Mouse (Mus musculus) MEL (cell line): ENCODE results near the gene Nkpd1. TPM values are rescaled to one million over a fixed set of nuclear protein-coding genes. Genes with fewer than 3 reads are reported as not detected.

Experiments
- DNase-seq: peaks from one replicate; pipeline ENCODE4 v3.0.0; 2011; ENCODE audit warnings: low read depth, low spot score
- H3K27ac ChIP-seq: 2 replicates; pipeline ENCODE4 v1.5.1; 2012; ENCODE audit warnings: low read depth, mild to moderate bottlenecking, control low read depth, low read length, moderate library complexity; ENCODE audit not compliant: control insufficient read depth
- H3K27me3 ChIP-seq, 2 experiments: fragments of 150-350 bp in 1 of 2; sonication (generic) in 1 of 2; 2 replicates each; pipeline ENCODE4 v1.6.1; 2012; ENCODE audit warnings: low read length in 2 of 2, mild to moderate bottlenecking in 2 of 2, improper control_type of control experiment in 1 of 2, moderate library complexity in 1 of 2; ENCODE audit not compliant: insufficient read depth in 2 of 2, control insufficient read depth in 1 of 2
- H3K36me3 ChIP-seq, 2 experiments: 2 replicates each; pipeline ENCODE4 v1.6.1; 2012 to 2014; ENCODE audit warnings: low read length in 2 of 2, improper control_type of control experiment in 1 of 2, inconsistent platforms in 1 of 2, mild to moderate bottlenecking in 1 of 2; ENCODE audit not compliant: insufficient read depth in 2 of 2, control insufficient read depth in 1 of 2
- H3K4me1 ChIP-seq, 2 experiments: fragments of 150-350 bp in 1 of 2; sonication (generic) in 1 of 2; 2 replicates each; pipeline ENCODE4 v1.6.1; 2012; ENCODE audit warnings: low read length in 2 of 2, improper control_type of control experiment in 1 of 2, mild to moderate bottlenecking in 1 of 2; ENCODE audit not compliant: insufficient read depth in 2 of 2, control insufficient read depth in 1 of 2
- H3K4me3 ChIP-seq, 2 experiments: fragments of 150-350 bp in 1 of 2; sonication (generic) in 1 of 2; 2 replicates each; pipeline ENCODE4 v1.5.1; 2012; ENCODE audit warnings: low read depth in 2 of 2, low read length in 2 of 2, mild to moderate bottlenecking in 2 of 2, moderate library complexity in 2 of 2, control low read depth in 1 of 2, improper control_type of control experiment in 1 of 2; ENCODE audit not compliant: control insufficient read depth in 1 of 2, insufficient read depth in 1 of 2
- H3K79me2 ChIP-seq: 2 replicates; pipeline ENCODE4 v1.6.1; 2012; ENCODE audit warnings: mild to moderate bottlenecking, low read length, moderate library complexity; ENCODE audit not compliant: control insufficient read depth, poor library complexity, insufficient read depth
- H3K9ac ChIP-seq: 2 replicates; pipeline ENCODE4 v1.6.1; 2012; ENCODE audit warnings: low read depth, mild to moderate bottlenecking, control low read depth, low read length, moderate library complexity; ENCODE audit not compliant: control insufficient read depth, poor library complexity, severe bottlenecking
- H3K9me3 ChIP-seq: fragments of 150-350 bp; sonication (generic); replicated peaks from 2 replicates; pipeline ENCODE4 v1.6.1; 2012; ENCODE audit warnings: mild to moderate bottlenecking, low read length, improper control_type of control experiment, moderate library complexity; ENCODE audit not compliant: insufficient read depth
- BHLHE40 ChIP-seq: IDR thresholded peaks from 2 replicates; pipeline ENCODE4 v1.6.1; 2012; ENCODE audit warnings: low read depth, mild to moderate bottlenecking, inconsistent platforms, low read length, improper control_type of control experiment, borderline replicate concordance
- CTCF ChIP-seq, 3 experiments: IDR thresholded peaks in 2 of 3; conservative IDR thresholded peaks in 1 of 3; 2 replicates each; pipeline ENCODE4 v1.5.1; 2011 to 2012; ENCODE audit warnings: low read length in 3 of 3, low read depth in 2 of 3, mild to moderate bottlenecking in 2 of 3, improper control_type of control experiment in 1 of 3, inconsistent platforms in 1 of 3, mixed read lengths in 1 of 3, moderate library complexity in 1 of 3; ENCODE audit not compliant: control insufficient read depth in 1 of 3, insufficient read depth in 1 of 3, poor library complexity in 1 of 3, severe bottlenecking in 1 of 3
- E2F4 ChIP-seq: IDR thresholded peaks from 2 replicates; pipeline ENCODE4 v1.6.1; 2011; ENCODE audit warnings: low read depth, low read length, improper control_type of control experiment, borderline replicate concordance
- ELF1 ChIP-seq: IDR thresholded peaks from 2 replicates; pipeline ENCODE4 v1.6.1; 2014; ENCODE audit warnings: low read depth, mild to moderate bottlenecking, inconsistent platforms, low read length, improper control_type of control experiment, moderate library complexity
- EP300 ChIP-seq, 2 experiments: IDR thresholded peaks; 2 replicates each; pipeline ENCODE4 v1.6.1; 2011; ENCODE audit warnings: improper control_type of control experiment in 2 of 2, low read length in 2 of 2, low read depth in 1 of 2, mild to moderate bottlenecking in 1 of 2
- ETS1 ChIP-seq: IDR thresholded peaks from 2 replicates; pipeline ENCODE4 v1.6.1; 2012; ENCODE audit warnings: low read depth, mild to moderate bottlenecking, inconsistent platforms, low read length, improper control_type of control experiment, moderate library complexity
- GATA1 ChIP-seq: IDR thresholded peaks from 2 replicates; pipeline ENCODE4 v1.6.1; 2011; ENCODE audit warnings: low read depth, low read length, improper control_type of control experiment
- HCFC1 ChIP-seq: IDR thresholded peaks from 2 replicates; pipeline ENCODE4 v1.6.1; 2012; ENCODE audit warnings: low read depth, mild to moderate bottlenecking, inconsistent platforms, low read length, improper control_type of control experiment, moderate library complexity
- MAFK ChIP-seq: IDR thresholded peaks from 2 replicates; pipeline ENCODE4 v1.6.1; 2011; ENCODE audit warnings: low read depth, mild to moderate bottlenecking, low read length, improper control_type of control experiment, borderline replicate concordance
- MAZ ChIP-seq: IDR thresholded peaks from 2 replicates; pipeline ENCODE4 v1.6.1; 2012; ENCODE audit warnings: low read depth, mild to moderate bottlenecking, inconsistent platforms, low read length, improper control_type of control experiment
- MEF2A ChIP-seq: IDR thresholded peaks from 2 replicates; pipeline ENCODE4 v1.6.1; 2014; ENCODE audit warnings: low read depth, mild to moderate bottlenecking, inconsistent platforms, low read length, improper control_type of control experiment; ENCODE audit not compliant: poor library complexity, insufficient replicate concordance, severe bottlenecking; ENCODE audit errors: extremely low read depth
- MXI1 ChIP-seq: IDR thresholded peaks from 2 replicates; pipeline ENCODE4 v1.6.1; 2011; ENCODE audit warnings: mild to moderate bottlenecking, low read depth, low read length, improper control_type of control experiment
- MYB ChIP-seq: IDR thresholded peaks from 2 replicates; pipeline ENCODE4 v1.6.1; 2011; ENCODE audit warnings: mild to moderate bottlenecking, low read depth, low read length, improper control_type of control experiment
- NRF1 ChIP-seq: IDR thresholded peaks from 2 replicates; pipeline ENCODE4 v1.6.1; 2014; ENCODE audit warnings: low read depth, mild to moderate bottlenecking, inconsistent platforms, low read length, improper control_type of control experiment, moderate library complexity; ENCODE audit not compliant: poor library complexity, insufficient read depth, severe bottlenecking
- RCOR1 ChIP-seq: IDR thresholded peaks from 2 replicates; pipeline ENCODE4 v1.6.1; 2012; ENCODE audit warnings: low read depth, mild to moderate bottlenecking, inconsistent platforms, low read length, improper control_type of control experiment
- SIN3A ChIP-seq: IDR thresholded peaks from 2 replicates; pipeline ENCODE4 v1.6.1; 2012; ENCODE audit warnings: low read length, improper control_type of control experiment, inconsistent platforms
- SMC3 ChIP-seq: IDR thresholded peaks from 2 replicates; pipeline ENCODE4 v1.6.1; 2011; ENCODE audit warnings: low read depth, low read length, improper control_type of control experiment
- TAL1 ChIP-seq: IDR thresholded peaks from 2 replicates; pipeline ENCODE4 v1.6.1; 2012; ENCODE audit warnings: mild to moderate bottlenecking, inconsistent platforms, low read length, moderate library complexity, mixed read lengths
- TBP ChIP-seq: IDR thresholded peaks from 2 replicates; pipeline ENCODE4 v1.8.0; 2011; ENCODE audit warnings: low read depth, low read length, improper control_type of control experiment
- UBTF ChIP-seq: IDR thresholded peaks from 2 replicates; pipeline ENCODE4 v1.6.1; 2012; ENCODE audit warnings: low read depth, mild to moderate bottlenecking, inconsistent platforms, low read length, improper control_type of control experiment, moderate library complexity, borderline replicate concordance; ENCODE audit not compliant: insufficient read depth
- ZC3H11A ChIP-seq: IDR thresholded peaks from 2 replicates; pipeline ENCODE4 v1.6.1; 2012; ENCODE audit warnings: low read depth, mild to moderate bottlenecking, inconsistent platforms, low read length, improper control_type of control experiment
- ZKSCAN1 ChIP-seq: IDR thresholded peaks from 2 replicates; pipeline ENCODE4 v1.6.1; 2012; ENCODE audit warnings: low read depth, mild to moderate bottlenecking, inconsistent platforms, low read length, improper control_type of control experiment, moderate library complexity
- ZMIZ1 ChIP-seq: IDR thresholded peaks from 2 replicates; pipeline ENCODE4 v1.6.1; 2012; ENCODE audit warnings: low read depth, mild to moderate bottlenecking, inconsistent platforms, low read length, improper control_type of control experiment, moderate library complexity
- polyA plus RNA-seq, 2 experiments: library from polyadenylated mRNA; stranded (reverse) in 1 of 2; unstranded in 1 of 2; fragments of >175 nt in 1 of 2; fragments of >200 nt in 1 of 2; gene quantifications; 2 replicates each; pipeline versions ENCODE4 v1.2.1 to v1.2.4; 2012; ENCODE audit warnings: low replicate concordance in 2 of 2, low read depth in 1 of 2; ENCODE audit not compliant: insufficient read length in 2 of 2, insufficient read depth in 1 of 2, missing spikeins in 1 of 2
- total RNA-seq: library from RNA; depleted of rRNA; stranded (reverse); fragments of 300-350 nt; gene quantifications from 2 replicates; pipeline ENCODE4 v1.2.3, GENCODE M21; 2012

Nkpd1 gene
- total and polyA plus RNA-seq, 3 experiments: 0.33 to 0.35 TPM; not detected in 1

DNA sequence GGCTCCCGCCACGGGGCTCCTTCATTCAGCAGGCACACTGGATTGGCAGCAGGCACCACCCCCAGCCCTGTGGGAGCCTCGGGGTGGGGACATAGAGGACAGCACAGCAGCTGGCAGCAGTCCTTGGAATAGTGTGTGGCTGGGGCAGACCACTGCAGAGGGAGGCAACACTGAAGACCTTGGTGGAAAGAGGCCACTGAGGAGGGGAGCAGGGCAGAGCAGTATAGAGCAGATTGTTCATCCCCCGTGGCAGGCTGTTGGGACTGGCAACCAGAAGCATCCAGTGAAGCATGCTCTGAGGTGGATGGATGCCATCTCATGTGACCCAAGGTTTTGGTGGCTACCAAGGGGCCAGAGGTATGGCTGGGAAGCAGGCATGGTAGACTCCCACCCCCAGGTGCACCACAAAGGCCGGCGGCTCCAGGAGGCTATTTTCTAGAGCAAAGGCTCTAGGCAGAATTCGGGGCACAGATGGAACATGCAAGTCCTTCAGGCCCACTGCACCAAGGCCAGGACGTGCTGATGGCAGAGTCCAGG lies 24.6 kb downstream of the Nkpd1 start:
- Histone ChIP-seq H3K27ac (no peak overlapping the region), H3K9ac (no peak overlapping the region), H3K9me3 (no peaks in the 10 kb centered on the region), H3K79me2 (peaks cover 32% of the 10 kb centered on the region), H3K36me3 (peaks cover 0 to 2% of the 10 kb centered on the region in 2 experiments; a peak in 1 of 4 replicates), H3K4me1 (no peaks in the 10 kb centered on the region), H3K27me3 (no peaks in the 10 kb centered on the region), H3K4me3 (no peak overlapping the region)
- TF ChIP-seq TAL1 (no peak), HCFC1 (no peak), UBTF (no peak), MXI1 (no peak), SIN3A (no peak), MEF2A (no peak)
- no peak for DNase-seq

DNA sequence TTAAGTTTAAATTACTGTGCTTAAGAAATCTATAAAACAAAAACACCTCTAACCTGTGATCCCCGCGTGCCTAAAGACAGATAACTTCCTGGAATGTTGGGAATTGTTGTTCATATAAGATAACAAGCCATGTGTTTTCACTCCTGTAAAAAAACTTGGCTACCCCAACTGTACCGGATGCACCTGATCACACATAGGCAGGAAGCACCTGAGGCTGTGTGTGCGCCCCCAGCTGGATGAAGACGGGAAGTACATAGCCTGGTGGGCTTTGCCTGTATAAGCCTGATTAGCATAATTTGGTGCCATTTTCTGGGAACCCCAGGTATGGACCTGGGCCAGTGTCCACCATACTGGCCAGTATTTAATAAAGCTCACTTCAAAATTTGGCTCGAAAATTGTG lies 25.9 kb downstream of the Nkpd1 start:
- H3K36me3 ChIP-seq: peaks cover 0 to 2% of the 10 kb centered on the region in 2 experiments; a peak in 1 of 4 replicates
- H3K79me2 ChIP-seq: peaks cover 40% of the 10 kb centered on the region
- no peaks in the 10 kb centered on the region for H3K9me3 ChIP-seq
- TF ChIP-seq RCOR1 (no peak), SMC3 (0 out of 2 replicates have a peak, but pooled peaks have one; percentile 31), CTCF (IDR thresholded peaks at IDR 0.05 in 2 of 3, conservative IDR thresholded peaks at IDR 0.05 in 1 of 3; ENCODE audit: control insufficient read depth in 1 of 3, insufficient read depth in 1 of 3, low read depth in 2 of 3, low read length in 3 of 3, poor library complexity in 1 of 3, severe bottlenecking in 1 of 3) (peak; percentile 51 to 67 (median 53))
- H3K4me3 ChIP-seq: no peak overlapping the region
- H3K27me3 ChIP-seq: no peaks in the 10 kb centered on the region
- no peak overlapping the region for H3K9ac ChIP-seq
- no peaks in the 10 kb centered on the region for H3K4me1 ChIP-seq
- H3K27ac ChIP-seq: no peak overlapping the region
- peak; percentile 33 for DNase-seq

DNA sequence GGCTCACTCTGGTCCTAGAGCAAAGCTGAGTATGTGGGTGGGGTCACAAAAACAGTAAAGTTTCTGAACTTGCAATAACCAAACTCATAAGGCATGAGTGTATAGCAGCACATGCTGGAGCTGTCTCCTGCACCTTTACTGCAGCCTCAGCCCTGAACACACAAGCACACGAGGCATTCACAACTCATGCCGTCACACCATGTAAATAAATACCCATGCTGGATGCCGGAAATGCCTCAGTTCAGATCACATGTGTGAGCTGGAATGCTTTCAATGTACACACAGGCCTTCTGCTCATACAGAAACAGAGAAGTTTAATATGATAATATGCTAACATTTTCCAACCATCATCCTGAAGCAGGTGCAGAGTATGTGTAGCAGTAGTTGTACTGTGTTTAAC lies 28.4 kb downstream of the Nkpd1 start:
- Histone ChIP-seq H3K27ac (no peak overlapping the region), H3K4me3 (no peak overlapping the region), H3K9ac (no peak overlapping the region), H3K27me3 (no peaks in the 10 kb centered on the region), H3K36me3 (no peaks in the 10 kb centered on the region; a peak in 1 of 4 replicates), H3K4me1 (no peaks in the 10 kb centered on the region), H3K9me3 (no peaks in the 10 kb centered on the region), H3K79me2 (peaks cover 41% of the 10 kb centered on the region)
- TF ChIP-seq ETS1: no peak
- TF ChIP-seq MYB: no peak
- no peak for TF ChIP-seq BHLHE40
- no peak for TF ChIP-seq ZMIZ1
- no peak for TF ChIP-seq GATA1
- TF ChIP-seq EP300 (IDR thresholded peaks at IDR 0.05; ENCODE audit: low read depth in 1 of 2, low read length in 2 of 2): no peak
- no peak for TF ChIP-seq SIN3A
- TF ChIP-seq TBP: no peak
- TF ChIP-seq CTCF (IDR thresholded peaks at IDR 0.05 in 2 of 3, conservative IDR thresholded peaks at IDR 0.05 in 1 of 3; ENCODE audit: control insufficient read depth in 1 of 3, insufficient read depth in 1 of 3, low read depth in 2 of 3, low read length in 3 of 3, poor library complexity in 1 of 3, severe bottlenecking in 1 of 3): no peak
- no peak for TF ChIP-seq E2F4
- TF ChIP-seq MEF2A: no peak
- no peak for TF ChIP-seq MAZ
- TF ChIP-seq NRF1: no peak
- no peak for TF ChIP-seq MAFK
- no peak for TF ChIP-seq RCOR1
- TF ChIP-seq ZKSCAN1: no peak
- TF ChIP-seq ELF1: no peak
- TF ChIP-seq TAL1: no peak
- TF ChIP-seq SMC3: no peak
- no peak for TF ChIP-seq ZC3H11A
- no peak for DNase-seq
